Mouse (Mus musculus): Measurements from ENCODE around the gene S100a6.

Gene S100a6

GRCm38 (mm10) chr3:90625496-90625895 lies 12.8 kb downstream of the S100a6 start:
- in situ Hi-C loops (cut with MboI, MseI): loop anchor here (10.0 kb wide), 1 partner anchor 221 kb away; no protein-coding TSS in a partner anchor

GRCm38 (mm10) chr3:90626266-90627021 lies 13.8 kb downstream of the S100a6 start:
- in situ Hi-C loops (cut with MboI, MseI): loop anchor here (10.0 kb wide), 1 partner anchor 222 kb away; no protein-coding TSS in a partner anchor

GRCm38 (mm10) chr3:90627366-90627765 lies 14.7 kb downstream of the S100a6 start:
- in situ Hi-C loops (cut with MboI, MseI): loop anchor here (10.0 kb wide), 1 partner anchor 223 kb away; no protein-coding TSS in a partner anchor

GRCm38 (mm10) chr3:90627807-90628206 lies 15.1 kb downstream of the S100a6 start:
- in situ Hi-C loops (cut with MboI, MseI): loop anchor here (10.0 kb wide), 1 partner anchor 223 kb away; no protein-coding TSS in a partner anchor

- in situ Hi-C loops (cut with MboI, MseI): loop anchor here (10.0 kb wide), 1 partner anchor 224 kb away; no protein-coding TSS in a partner anchor
Measured at GRCm38 (mm10) chr3:90629298-90629697, 16.6 kb downstream of the S100a6 start.

- in situ Hi-C loops (cut with MboI, MseI): no loop called here
Measured at GRCm38 (mm10) chr3:90631984-90632383, 19.3 kb downstream of the S100a6 start.

GRCm38 (mm10) chr3:90638511-90639275 lies 26.0 kb downstream of the S100a6 start:
- in situ Hi-C loops (cut with MboI, MseI): no loop called here

GRCm38 (mm10) chr3:90639511-90640154 lies 27.0 kb downstream of the S100a6 start:
- in situ Hi-C loops (cut with MboI, MseI): loop anchor here (10.0 kb wide), 1 partner anchor 125 kb away; the partner anchor contains the start of genes S100a1 and S100a13

- in situ Hi-C loops (cut with MboI, MseI): loop anchor here (10.0 kb wide), 1 partner anchor 126 kb away; the partner anchor contains the start of genes S100a1 and S100a13
Measured at GRCm38 (mm10) chr3:90640981-90641380, 28.3 kb downstream of the S100a6 start.

- in situ Hi-C loops (cut with MboI, MseI): loop anchor here (10.0 kb wide), 1 partner anchor 129 kb away; the partner anchor contains the start of genes S100a1 and S100a13
Measured at GRCm38 (mm10) chr3:90644220-90644619, 31.5 kb downstream of the S100a6 start.

- in situ Hi-C loops (cut with MboI, MseI): loop anchor here (10.0 kb wide), 1 partner anchor 132 kb away; the partner anchor contains the start of genes S100a1 and S100a13
Measured at GRCm38 (mm10) chr3:90647291-90647690, 34.6 kb downstream of the S100a6 start.

GRCm38 (mm10) chr3:90648981-90649380 lies 36.3 kb downstream of the S100a6 start:
- in situ Hi-C loops (cut with MboI, MseI): loop anchor here (10.0 kb wide), 1 partner anchor 134 kb away; the partner anchor contains the start of genes S100a1 and S100a13

GRCm38 (mm10) chr3:90649832-90650231 lies 37.1 kb downstream of the S100a6 start:
- in situ Hi-C loops (cut with MboI, MseI): loop anchor here (10.0 kb wide), 1 partner anchor 135 kb away; the partner anchor contains the start of genes S100a1 and S100a13

- in situ Hi-C loops (cut with MboI, MseI): no loop called here
Measured at GRCm38 (mm10) chr3:90652878-90653508, 40.3 kb downstream of the S100a6 start.

GRCm38 (mm10) chr3:90653717-90654116 lies 41.0 kb downstream of the S100a6 start, which contains the start of gene S100a7a:
S100a7a (plus strand) TSS chr3:90654017.
- in situ Hi-C loops (cut with MboI, MseI): no loop called here

- in situ Hi-C loops (cut with MboI, MseI): no loop called here
Measured at GRCm38 (mm10) chr3:90657405-90657804, 44.7 kb downstream of the S100a6 start.

GRCm38 (mm10) chr3:90659364-90660044 lies 46.8 kb downstream of the S100a6 start:
- in situ Hi-C loops (cut with MboI, MseI): no loop called here

- in situ Hi-C loops (cut with MboI, MseI): no loop called here
Measured at GRCm38 (mm10) chr3:90664219-90664618, 51.5 kb downstream of the S100a6 start.

GRCm38 (mm10) chr3:90668846-90669245 lies 56.2 kb downstream of the S100a6 start, which contains the start of gene S100a8:
S100a8 (plus strand) TSS chr3:90668978.
- in situ Hi-C loops (cut with MboI, MseI): loop anchor here (5.0 kb wide), 1 partner anchor 33 kb away; no protein-coding TSS in a partner anchor

Data from regulatory T cell (primary cell).